9 mouse cellular contexts compared by ENCODE assay signal in the genomic region with DNA sequence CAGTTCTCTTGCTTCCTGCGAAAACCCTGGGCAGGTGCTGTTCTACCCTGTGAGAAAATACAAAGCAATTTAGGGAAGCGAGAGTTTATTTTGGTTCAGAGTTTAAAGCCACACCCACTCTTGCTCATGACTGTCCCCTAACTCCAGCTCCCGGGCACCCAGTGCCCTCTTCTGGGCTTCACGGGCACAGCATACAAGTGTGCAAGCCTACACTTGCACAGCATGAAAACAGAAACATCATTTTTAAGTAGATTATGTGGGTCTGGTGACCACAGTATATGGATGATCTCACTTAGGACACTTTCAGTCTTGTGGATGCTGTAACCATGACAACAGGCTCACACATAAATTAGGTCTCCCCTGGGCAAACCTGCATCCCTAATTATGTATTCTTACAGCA.
DNase-seq lines count a peak whose midpoint lies in the region; ATAC-seq and TF ChIP-seq lines count a peak whose summit lies in the region.
"Had no signal": no experiment of that assay in that cellular context is flagged by ENCODE, and none has a peak within 500 bp of the region (broad histone marks: within the 10 kb centered on the region; RNA-seq: fewer than 3 reads in every experiment).

No protein-coding gene starts in this region.

- H3K27ac ChIP-seq in thymus, adult 2 months (ENCODE audit: control insufficient read depth, insufficient read depth, low read length): no peak overlapping the region
- H3K27ac ChIP-seq: heart, embryonic 13.5 days had no signal

- WGBS in thymus, adult 2 months: 17% methylated on average over 4 of the region's 4 CpGs

- H3K36me3 ChIP-seq in thymus, adult 2 months (ENCODE audit: control insufficient read depth, insufficient read depth, low read length): no peaks in the 10 kb centered on the region
- H3K36me3 ChIP-seq: heart, embryonic 13.5 days had no signal

- no peaks in the 10 kb centered on the region for H3K27me3 ChIP-seq in thymus, adult 2 months (ENCODE audit: control insufficient read depth, insufficient read depth, low read length)
- H3K27me3 ChIP-seq: heart, embryonic 13.5 days had no signal

- ATAC-seq in frontal cortex, adult (ENCODE audit: low TSS enrichment): peak; percentile 70

- H3K4me1 ChIP-seq in thymus, adult 2 months (replicated peaks; ENCODE audit: control insufficient read depth, insufficient read depth, low read length): peaks cover 2% of the 10 kb centered on the region; the same call in 1 of the 2 replicates

- no peak for DNase-seq in frontal cortex, postnatal 36 days (ENCODE audit: low spot score in 2 of 2)
- DNase-seq in thymus, adult 2 months: peak; percentile 34
- no peak for DNase-seq in thymus, adult 18-20 months
- DNase-seq in lung, postnatal 4 days: peak; percentile 36 to 39
- DNase-seq in right cerebral cortex, postnatal 4 days: no peak
- DNase-seq in layer of hippocampus, postnatal 14 days (ENCODE audit: low spot score in 2 of 2): no peak
- no peak for DNase-seq in urinary bladder, adult 18-20 months (ENCODE audit: low spot score in 2 of 2)

- TF ChIP-seq CTCF in thymus, adult 2 months (IDR thresholded peaks at IDR 0.05; ENCODE audit: borderline replicate concordance, control insufficient read depth, extremely low read depth, insufficient read depth, low read length, poor library complexity): 0 out of 2 replicates have a peak, but pooled peaks have one; percentile 45

- no peak overlapping the region for H3K4me3 ChIP-seq in thymus, adult 2 months (ENCODE audit: control insufficient read depth, insufficient read depth, low read length)
- H3K4me3 ChIP-seq: heart, embryonic 13.5 days had no signal

- TF ChIP-seq POLR2A in thymus, adult 2 months (IDR thresholded peaks at IDR 0.05; ENCODE audit: control insufficient read depth, extremely low read depth, insufficient read depth, low read length, poor library complexity): no peak

Comparison
In these comparisons a context has a peak if more than half of its experiments do, and no peak if none do; other contexts are left out.
1. DNase-seq: peak in thymus, adult 2 months (single experiment) and lung, postnatal 4 days (2 of 2); none in frontal cortex, postnatal 36 days (0 of 2), thymus, adult 18-20 months (0 of 2), right cerebral cortex, postnatal 4 days (single experiment), layer of hippocampus, postnatal 14 days (0 of 2) and urinary bladder, adult 18-20 months (0 of 2).